Mouse (Mus musculus) kidney, adult 9 months (tissue): ENCODE measurements around the gene Il17c.

Source experiments
- DNase-seq: peaks from one replicate; pipeline ENCODE4 v3.0.0; 2022

Il17c gene

GRCm38 (mm10) chr8:122421376-122422070 is at the start of gene Il17c:
Gene Il17c (plus strand): TSS chr8:122422020.
- peak; percentile 63 for DNase-seq

GRCm38 (mm10) chr8:122375320-122375719 is 46.5 kb upstream of the Il17c start:
- peak; percentile 18 for DNase-seq

GRCm38 (mm10) chr8:122375751-122376364 is 46.0 kb upstream of the Il17c start:
- no peak for DNase-seq

- peak; percentile 99 for DNase-seq
Observed at GRCm38 (mm10) chr8:122376365-122377231, 45.2 kb upstream of the Il17c start, which contains the start of gene Zc3h18. Gene Zc3h18 (plus strand): TSS chr8:122376609.

- no peak for DNase-seq
Observed at GRCm38 (mm10) chr8:122383039-122383438, 38.8 kb upstream of the Il17c start.

GRCm38 (mm10) chr8:122389357-122389756 is 32.5 kb upstream of the Il17c start:
- no peak for DNase-seq

GRCm38 (mm10) chr8:122390758-122391157 is 31.1 kb upstream of the Il17c start:
- DNase-seq, result no peak

GRCm38 (mm10) chr8:122393717-122394116 is 28.1 kb upstream of the Il17c start:
- DNase-seq, result no peak

GRCm38 (mm10) chr8:122395291-122395690 is 26.5 kb upstream of the Il17c start:
- DNase-seq, result no peak

- DNase-seq, result no peak
Observed at GRCm38 (mm10) chr8:122398186-122398585, 23.6 kb upstream of the Il17c start.

GRCm38 (mm10) chr8:122405146-122405805 is 16.5 kb upstream of the Il17c start:
- peak; percentile 85 for DNase-seq

- no peak for DNase-seq
Observed at GRCm38 (mm10) chr8:122407678-122408077, 14.1 kb upstream of the Il17c start.

- no peak for DNase-seq
Observed at GRCm38 (mm10) chr8:122414311-122414710, 7.5 kb upstream of the Il17c start.

- no peak for DNase-seq
Observed at GRCm38 (mm10) chr8:122415554-122415953, 6.3 kb upstream of the Il17c start.

GRCm38 (mm10) chr8:122419881-122420555 is 1.8 kb upstream of the Il17c start:
- no peak for DNase-seq

GRCm38 (mm10) chr8:122423217-122423616 is 1.4 kb downstream of the Il17c start:
- DNase-seq, result no peak

GRCm38 (mm10) chr8:122423659-122424058 is 1.8 kb downstream of the Il17c start:
- DNase-seq, result peak; percentile 40

- DNase-seq, result no peak
Observed at GRCm38 (mm10) chr8:122426145-122426544, 4.3 kb downstream of the Il17c start.

GRCm38 (mm10) chr8:122427607-122428006 is 5.8 kb downstream of the Il17c start:
- no peak for DNase-seq

GRCm38 (mm10) chr8:122428163-122428562 is 6.3 kb downstream of the Il17c start:
- no peak for DNase-seq

- peak; percentile 43 for DNase-seq
Observed at GRCm38 (mm10) chr8:122430058-122430636, 8.3 kb downstream of the Il17c start.

GRCm38 (mm10) chr8:122430646-122431045 is 8.8 kb downstream of the Il17c start:
- peak; percentile 88 for DNase-seq
